ENCODE assay signal across 12 mouse cellular contexts in the genomic region with DNA sequence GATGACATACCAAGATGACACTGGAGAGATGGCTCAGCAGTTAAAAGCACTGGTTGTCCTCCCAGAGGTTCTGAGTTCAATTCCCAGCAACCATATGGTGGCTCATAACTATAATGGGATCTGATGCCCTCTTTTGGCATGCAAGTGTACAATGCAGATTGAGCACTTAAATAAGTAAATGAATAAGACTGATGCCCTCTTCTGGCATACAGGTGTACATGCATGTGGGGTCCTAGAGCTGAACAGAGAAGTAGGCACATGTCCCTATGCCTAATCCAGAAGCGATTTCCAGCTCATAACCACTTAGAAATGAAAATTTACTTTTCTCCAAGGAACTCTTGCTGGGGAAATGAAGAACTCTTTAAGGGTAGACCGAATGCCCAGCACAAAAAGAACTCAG. TPM values are rescaled to one million over a fixed set of nuclear protein-coding genes. Genes with fewer than 3 reads are reported as not detected.
DNase-seq lines count a peak whose midpoint lies in the region; ATAC-seq and TF ChIP-seq lines count a peak whose summit lies in the region.
"Had no signal": no experiment of that assay in that cellular context is flagged by ENCODE, and none has a peak within 500 bp of the region (broad histone marks: within the 10 kb centered on the region; RNA-seq: fewer than 3 reads in every experiment).

No protein-coding gene starts in this region.

- no peak for ATAC-seq in liver, embryonic 11.5 days (replicated peaks; ENCODE audit: low FRiP score)
- ATAC-seq in CD4-positive, CD25-positive, alpha-beta regulatory T cell, adult 4 months: peak; percentile 95
- ATAC-seq: midbrain, embryonic 16.5 days had no signal

- no peak overlapping the region for H3K4me2 ChIP-seq in liver, embryonic 11.5 days
- H3K4me2 ChIP-seq: heart, embryonic 12.5 days had no signal

- no peaks in the 10 kb centered on the region for H3K9me3 ChIP-seq in liver, embryonic 11.5 days (ENCODE audit: control insufficient read depth, low read length)
- H3K9me3 ChIP-seq: heart, embryonic 12.5 days had no signal

- H3K4me1 ChIP-seq in liver, adult 2 months (ENCODE audit: control insufficient read depth, insufficient read depth, low read length): no peaks in the 10 kb centered on the region
- no peaks in the 10 kb centered on the region for H3K4me1 ChIP-seq in liver, embryonic 11.5 days (replicated peaks; ENCODE audit: control insufficient read depth, insufficient read depth, low read length)
- H3K4me1 ChIP-seq: heart, embryonic 12.5 days had no signal

- no peak for TF ChIP-seq POLR2A in liver, adult 2 months (IDR thresholded peaks at IDR 0.05; ENCODE audit: extremely low read depth, insufficient read depth, low read length)

- DNase-seq in liver, adult 2 months (ENCODE audit: extremely low read depth, low read depth, low spot score): peak; percentile 4
- no peak for DNase-seq in liver, embryonic 11.5 days (ENCODE audit: low spot score)
- peak; percentile 43 for DNase-seq in MEL-GATA-1-ER (ENCODE audit: extremely low read depth, low read depth)
- DNase-seq in lung, postnatal 36 days: peak; percentile 21
- DNase-seq in right cerebral cortex, postnatal 4 days: no peak
- DNase-seq in adrenal gland, postnatal 4 days (ENCODE audit: low spot score in 2 of 2): no peak
- DNase-seq: kidney, postnatal 10 days; right cerebral cortex, postnatal 25 days had no signal

- 0 out of 2 replicates have a peak, but pooled peaks have one; percentile 7 for TF ChIP-seq CTCF in liver, adult 2 months (IDR thresholded peaks at IDR 0.05; ENCODE audit: low read depth, low read length)

- no peaks in the 10 kb centered on the region for H3K27me3 ChIP-seq in liver, adult 2 months (ENCODE audit: control insufficient read depth, insufficient read depth, low read length)
- no peaks in the 10 kb centered on the region for H3K27me3 ChIP-seq in liver, embryonic 11.5 days (replicated peaks; ENCODE audit: control insufficient read depth, insufficient read depth, low read length)
- H3K27me3 ChIP-seq: heart, embryonic 12.5 days had no signal

- H3K9ac ChIP-seq in liver, adult 2 months (ENCODE audit: low read depth, low read length): no peak overlapping the region
- H3K9ac ChIP-seq in liver, embryonic 11.5 days (ENCODE audit: low read depth, low read length): no peak overlapping the region
- H3K9ac ChIP-seq: heart, embryonic 12.5 days had no signal

- 71% methylated on average over 2 of the region's 2 CpGs for WGBS in liver, adult 2 months
- WGBS in liver, embryonic 11.5 days: 67% methylated on average over 2 of the region's 2 CpGs

- no peaks in the 10 kb centered on the region for H3K36me3 ChIP-seq in liver, adult 2 months (ENCODE audit: control insufficient read depth, insufficient read depth, low read length)
- no peaks in the 10 kb centered on the region for H3K36me3 ChIP-seq in liver, embryonic 11.5 days (ENCODE audit: control insufficient read depth, insufficient read depth, low read length)
- H3K36me3 ChIP-seq: heart, embryonic 12.5 days had no signal

- no peaks in the 10 kb centered on the region for H3K79me2 ChIP-seq in liver, adult 2 months (ENCODE audit: control insufficient read depth, insufficient read depth, low read length)

- no peak overlapping the region for H3K27ac ChIP-seq in liver, adult 2 months (replicated peaks; ENCODE audit: insufficient read depth, low read depth, low read length)
- no peak overlapping the region for H3K27ac ChIP-seq in liver, embryonic 11.5 days (ENCODE audit: low read depth, low read length)

- H3K4me3 ChIP-seq in liver, adult 2 months (ENCODE audit: insufficient read depth, low read depth, low read length): no peak overlapping the region
- H3K4me3 ChIP-seq in liver, embryonic 11.5 days (ENCODE audit: low read depth, low read length): no peak overlapping the region
- H3K4me3 ChIP-seq: heart, embryonic 12.5 days had no signal

RNA-seq across cellular contexts. Expression of gene Agr3, which starts 31.8 kb away (rescaled TPM):
- not detected in 2 replicates for total RNA-seq in liver, adult 2 months (2014; rRNA removed)
- not detected in 2 replicates for polyA plus RNA-seq in liver, adult 2 months (2012; rRNA removed)
- polyA plus RNA-seq in liver, embryonic 11.5 days (2014; fragmentation: Nextera tagmentation; extraction: Ambion mirVana): not detected in 2 replicates
- polyA plus RNA-seq in CD4-positive, CD25-positive, alpha-beta regulatory T cell, adult 4 months (2017; shearing (Covaris generic)): not detected
- not detected for total RNA-seq in adrenal gland, postnatal 4 days (2021)
- total RNA-seq: left cerebral cortex, postnatal 36 days had no signal
- polyA plus RNA-seq: heart, embryonic 12.5 days; midbrain, embryonic 16.5 days had no signal

RNA-seq across cellular contexts. Expression of gene Agr2, which starts 35.5 kb away (rescaled TPM):
- total RNA-seq in liver, adult 2 months (2014; rRNA removed): 0.47 TPM in 1 of 2 replicates, not detected in the other
- 0.27 and 0.29 TPM in 2 replicates for polyA plus RNA-seq in liver, adult 2 months (2012; rRNA removed)
- polyA plus RNA-seq in liver, embryonic 11.5 days (2014; fragmentation: Nextera tagmentation; extraction: Ambion mirVana): 0.22 and 0.25 TPM in 2 replicates
- polyA plus RNA-seq in CD4-positive, CD25-positive, alpha-beta regulatory T cell, adult 4 months (2017; shearing (Covaris generic)): not detected
- total RNA-seq in adrenal gland, postnatal 4 days (2021): not detected
- total RNA-seq: left cerebral cortex, postnatal 36 days had no signal

Comparison
In these comparisons a context has a peak if more than half of its experiments do, and no peak if none do; other contexts are left out.
1. DNase-seq: peak in liver, adult 2 months (single experiment), MEL-GATA-1-ER (single experiment) and lung, postnatal 36 days (single experiment); none in liver, embryonic 11.5 days (single experiment), right cerebral cortex, postnatal 4 days (single experiment) and adrenal gland, postnatal 4 days (0 of 2).